Mouse (Mus musculus) E14TG2a.4 (cell line): Measurements from ENCODE around the gene Rnf149.

Experiments
- CTCF ChIP-seq: conservative IDR thresholded peaks from 2 replicates; pipeline ENCODE4 v1.5.1; 2014; ENCODE audit warnings: low read length
- NANOG ChIP-seq: IDR thresholded peaks from 2 replicates; pipeline ENCODE4 v1.6.1; 2014; ENCODE audit warnings: borderline replicate concordance, low read length, mixed read lengths
- POU5F1 ChIP-seq: IDR thresholded peaks from 2 replicates; pipeline ENCODE4 v1.6.1; 2014; ENCODE audit warnings: low read length, borderline replicate concordance

GRCm38 (mm10) chr1:39613061-39613460 lies 35.9 kb upstream of the Rnf149 start:
- TF ChIP-seq CTCF (no peak), NANOG (no peak), POU5F1 (no peak)
